Mouse (Mus musculus): ENCODE measurements around the gene Rps25.
"Not testable (repeated sequence)": the region's sequence is repeated elsewhere in the genome, so short reads cannot be mapped to it uniquely, and the experiment has no call there.

Gene Rps25

DNA sequence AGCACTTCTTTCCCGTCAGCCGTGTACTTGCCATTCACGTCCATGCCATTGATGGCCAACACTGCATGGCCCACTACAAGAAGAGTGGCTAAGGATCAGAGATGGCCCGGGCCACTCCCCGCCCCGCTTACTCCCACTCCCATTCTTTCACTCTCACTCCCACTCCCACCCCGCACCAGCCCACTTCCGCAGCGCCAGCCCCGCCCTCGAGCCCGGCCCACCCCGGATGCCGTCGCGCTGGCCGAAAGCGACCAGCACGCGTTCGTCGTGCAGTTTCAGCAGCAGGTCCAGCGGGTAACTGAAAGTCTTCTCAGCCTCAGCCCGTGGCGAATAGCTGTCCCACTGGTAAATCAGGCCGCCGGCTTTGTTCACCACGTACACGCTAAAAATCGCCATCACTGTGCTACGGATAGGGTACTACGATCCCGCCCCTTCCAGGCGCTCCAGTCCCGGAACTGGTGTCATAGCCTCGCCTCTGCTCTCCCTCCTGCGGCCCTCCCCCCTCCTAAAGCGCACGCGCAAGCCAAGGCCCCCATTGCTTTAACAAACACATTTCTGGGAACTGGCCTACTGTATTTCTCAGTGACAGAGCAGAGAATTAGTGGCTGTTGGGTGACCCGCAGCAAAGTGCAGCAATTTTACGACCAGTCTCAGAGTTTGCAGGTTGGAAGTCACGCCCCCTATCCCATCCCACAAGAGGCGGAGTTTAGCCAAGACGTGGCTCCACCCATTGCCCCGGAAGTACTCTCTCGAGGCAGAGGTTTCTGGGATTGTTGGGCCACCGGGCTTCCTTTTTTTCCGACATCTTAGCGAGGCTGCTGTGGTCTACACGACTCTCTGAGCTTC, at the start of gene Rps25, which contains the start of gene Trappc4:
TSS of gene Rps25 (plus strand) at position 234 of the 846 bp plus-strand sequence.
TSS of gene Trappc4 (minus strand) at position 695 of the 846 bp plus-strand sequence.
- peak; percentile 85 to 92 for DNase-seq (ENCODE audit: low spot score in 2 of 2)

DNA sequence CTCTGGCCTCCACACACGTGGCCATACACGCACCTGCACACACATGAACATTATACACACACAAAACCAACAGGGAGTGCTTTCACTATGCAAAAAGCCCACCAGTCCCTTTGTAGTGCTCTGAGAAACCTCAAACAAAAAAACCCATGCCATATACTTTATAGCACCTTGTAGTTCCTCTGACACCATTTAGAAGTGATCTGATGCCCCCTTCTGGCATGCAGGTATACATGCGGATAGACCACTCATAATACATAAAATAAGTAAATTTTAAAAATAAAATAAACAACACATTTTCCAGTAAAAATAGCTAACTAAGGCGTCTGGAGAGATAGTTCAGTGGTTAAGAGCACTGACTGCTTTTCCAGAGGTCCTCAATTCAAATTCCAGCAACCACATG, 49.7 kb upstream of the Rps25 start:
- DNase-seq (ENCODE audit: low spot score in 2 of 2) = peak in 1 of 2 experiments; percentile 67

DNA sequence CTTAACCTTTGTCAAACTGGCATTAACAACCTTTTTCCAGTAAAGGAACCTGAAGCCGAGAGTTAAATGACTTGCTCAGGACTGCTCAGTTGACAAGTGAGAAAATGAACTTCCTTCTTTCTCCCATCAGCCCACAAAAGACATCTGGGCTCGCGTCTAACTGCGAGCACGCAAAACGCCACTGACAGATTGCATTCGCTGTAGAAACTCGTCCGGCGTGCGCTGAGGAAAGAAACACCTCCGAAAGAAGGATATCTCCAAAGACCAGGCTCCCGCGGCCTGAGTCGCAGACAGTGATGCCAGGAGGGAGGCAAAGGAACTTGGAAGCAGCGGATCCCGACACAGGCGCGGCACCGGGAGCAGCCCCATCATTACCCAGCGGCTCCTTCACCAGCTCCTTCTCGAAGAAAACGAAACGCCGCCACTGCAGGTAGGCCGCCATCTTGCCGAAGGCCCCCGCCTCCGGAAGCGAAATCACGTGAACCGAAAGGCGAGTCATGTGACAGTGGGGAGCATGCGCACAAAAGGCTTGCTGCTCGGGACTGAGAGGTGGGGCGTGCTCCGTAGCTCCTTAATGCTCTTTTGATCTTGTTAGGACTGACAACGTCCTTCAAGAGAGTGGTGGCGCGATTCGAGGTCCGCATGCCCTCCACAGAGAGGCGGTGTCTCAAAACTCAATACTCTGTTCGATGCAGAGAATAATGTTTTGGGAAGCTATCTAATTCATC, 45.6 kb upstream of the Rps25 start, which contains the start of gene Vps11:
TSS of gene Vps11 (minus strand) at position 481 of the 728 bp plus-strand sequence.
- peak; percentile 94 to 95 for DNase-seq (ENCODE audit: low spot score in 2 of 2)

DNA sequence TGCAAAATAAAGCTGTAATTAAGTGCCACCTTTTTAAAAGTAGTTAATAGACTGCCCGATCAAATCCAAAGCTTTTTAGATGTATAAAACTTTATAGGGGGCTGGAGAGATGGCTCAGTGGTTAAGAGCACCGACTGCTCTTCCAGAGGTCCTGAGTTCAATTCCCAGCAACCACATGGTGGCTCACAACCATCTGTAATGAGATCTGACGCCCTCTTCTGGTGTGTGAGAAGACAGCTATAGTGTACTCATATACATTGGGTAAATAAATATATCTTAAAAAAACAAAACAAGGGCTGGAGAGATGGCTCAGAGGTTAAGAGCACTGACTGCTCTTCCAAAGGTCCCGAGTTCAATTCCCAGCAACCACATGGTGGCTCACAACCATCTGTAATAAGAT, 45.0 kb upstream of the Rps25 start:
- not testable (repeated sequence) for DNase-seq (ENCODE audit: low spot score in 2 of 2)

DNA sequence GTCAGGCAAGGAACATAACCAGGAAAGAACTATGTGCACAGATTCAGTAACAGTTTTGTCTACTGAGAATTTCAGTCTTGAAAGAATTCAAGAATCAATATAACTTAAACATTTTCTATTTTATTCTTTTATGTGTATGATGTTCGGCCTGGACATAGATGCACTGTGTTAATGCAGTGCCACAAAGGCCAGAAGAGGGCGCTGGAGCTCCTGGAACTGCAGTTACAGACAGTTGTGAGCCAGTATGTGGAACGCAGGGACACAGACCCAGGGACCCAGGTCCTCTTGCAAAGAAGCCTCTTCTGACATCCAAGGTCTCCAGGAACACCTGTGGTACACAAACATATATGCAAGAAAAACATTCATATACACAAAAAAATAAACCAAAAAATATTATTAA, 42.5 kb upstream of the Rps25 start:
- peak in 1 of 2 experiments; percentile 23 for DNase-seq (ENCODE audit: low spot score in 2 of 2)

DNA sequence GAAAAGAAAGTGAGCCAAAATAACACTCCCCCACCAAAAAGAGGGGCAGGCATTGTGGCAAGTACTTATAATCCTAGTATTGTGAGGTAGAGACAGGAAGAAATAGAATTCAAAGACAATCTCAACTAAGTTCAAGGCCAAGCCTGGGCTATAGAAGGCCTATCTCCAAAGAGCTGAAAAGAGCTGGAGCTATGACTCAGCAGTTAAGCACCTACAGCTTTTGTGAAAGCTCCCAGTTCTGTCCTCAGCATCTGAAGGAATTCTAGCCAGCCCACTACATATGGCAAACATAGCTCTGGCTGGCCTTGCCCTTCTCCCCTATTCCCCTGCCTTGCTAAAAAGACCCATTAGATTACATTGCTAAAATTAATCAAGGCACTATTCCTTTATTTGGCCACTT, 33.6 kb upstream of the Rps25 start:
- DNase-seq (ENCODE audit: low spot score in 2 of 2) = no peak

DNA sequence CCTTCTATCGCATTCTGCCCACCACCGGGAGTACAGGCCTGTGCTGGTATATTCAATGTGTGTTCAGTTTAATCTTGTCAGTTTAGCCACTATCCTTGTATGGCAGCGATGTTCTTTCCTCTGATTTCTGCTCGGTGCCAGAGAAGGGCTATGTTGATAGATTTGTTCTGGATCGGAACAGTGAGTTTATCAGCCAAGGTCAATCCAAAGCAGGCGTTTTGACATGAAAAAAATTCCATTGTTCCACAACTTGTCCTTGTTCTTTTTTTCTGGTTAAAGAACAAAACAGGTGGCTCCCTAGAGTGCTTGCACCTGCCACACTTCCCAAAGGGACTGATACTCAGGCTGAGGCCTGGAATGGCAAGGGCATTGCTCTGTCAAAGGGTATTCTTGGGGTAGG, 30.8 kb upstream of the Rps25 start:
- DNase-seq (ENCODE audit: low spot score in 2 of 2) = no peak

DNA sequence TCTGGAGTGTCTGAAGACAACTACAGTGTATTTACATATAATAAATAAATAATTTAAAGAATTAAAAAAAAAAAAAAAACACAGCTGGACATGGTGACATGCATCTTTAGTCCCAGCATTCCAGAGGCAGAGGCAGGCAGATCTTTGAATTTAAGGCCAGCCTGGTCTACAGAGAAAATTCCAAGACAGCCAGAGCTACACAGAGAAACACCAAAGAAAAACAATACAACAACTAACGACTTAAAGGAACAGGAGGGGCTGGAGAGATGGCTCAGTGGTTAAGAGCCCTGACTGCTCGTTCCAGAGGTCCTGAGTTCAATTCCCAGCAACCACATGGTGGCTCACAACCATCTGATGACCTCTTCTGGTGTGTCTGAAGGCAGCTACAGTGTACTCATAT, 29.6 kb upstream of the Rps25 start:
- not testable (repeated sequence) for DNase-seq (ENCODE audit: low spot score in 2 of 2)

DNA sequence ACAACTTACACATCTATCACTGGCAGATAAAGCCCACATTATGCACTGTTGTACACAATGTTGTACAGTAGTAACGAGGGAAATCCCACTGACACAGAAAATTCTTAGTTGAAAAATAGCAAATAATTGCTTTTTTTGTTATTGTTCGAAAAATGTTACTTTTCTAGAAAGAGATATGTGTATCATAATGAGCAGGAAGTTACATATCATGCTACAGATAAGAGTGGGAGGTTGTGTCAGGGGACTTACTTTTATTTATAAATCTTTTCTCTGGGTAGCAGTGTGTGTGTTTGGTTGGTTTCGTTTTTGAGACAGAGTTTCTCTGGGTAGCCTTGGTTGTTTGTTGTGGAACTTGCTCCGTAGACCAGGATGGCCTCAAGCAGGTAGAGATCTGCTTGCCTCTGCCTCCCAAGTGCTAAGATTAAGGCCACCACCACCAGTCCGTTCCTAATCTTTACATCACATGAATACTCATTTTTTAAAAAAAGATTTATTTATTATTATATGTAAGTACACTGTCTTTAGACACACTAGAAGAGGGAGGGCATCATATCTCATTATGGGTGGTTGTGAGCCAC, 28.7 kb upstream of the Rps25 start:
- no peak for DNase-seq (ENCODE audit: low spot score in 2 of 2)

DNA sequence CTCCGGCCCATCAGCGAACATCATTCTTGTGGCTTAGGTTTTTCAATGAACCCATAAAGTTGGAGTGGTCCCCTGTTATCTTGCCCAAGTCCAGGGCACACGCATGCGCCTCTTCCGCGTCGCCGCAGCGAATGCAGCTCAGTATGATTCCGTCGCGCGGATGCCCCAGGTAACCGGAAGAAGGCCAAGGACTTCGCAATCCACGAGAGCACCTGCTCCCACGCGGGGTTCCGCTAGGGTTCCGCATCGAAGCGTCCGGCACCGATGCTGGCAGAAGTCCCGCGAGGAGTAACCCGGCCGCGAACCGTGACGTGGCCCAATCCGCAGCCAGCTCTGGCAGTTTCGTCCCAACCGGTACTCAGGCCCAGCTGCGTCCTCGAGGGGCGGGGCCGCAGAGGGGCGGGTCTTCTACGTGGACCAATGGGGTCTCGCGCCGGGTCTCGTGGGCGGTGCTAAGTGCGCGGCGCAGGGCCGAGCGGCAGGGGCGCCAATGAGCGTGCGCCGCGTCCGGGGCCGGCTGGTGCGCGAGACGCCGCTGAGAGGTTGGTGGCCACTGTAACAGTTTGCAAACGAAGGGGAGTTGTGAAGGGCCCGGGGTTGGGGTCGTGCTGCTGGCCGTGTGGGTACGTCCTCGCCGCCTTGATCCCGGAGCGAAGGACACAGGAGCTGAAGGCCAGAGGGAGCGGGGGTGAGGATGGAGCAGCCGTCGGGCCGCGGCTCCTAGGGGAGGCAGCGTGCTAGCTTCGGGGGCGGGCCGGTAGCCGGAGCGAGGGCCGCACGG, 27.7 kb upstream of the Rps25 start, which contains the start of gene Hyou1:
TSS of gene Hyou1 (plus strand) at position 437 of the 781 bp plus-strand sequence.
- DNase-seq (ENCODE audit: low spot score in 2 of 2) = peak; percentile 98 to 99

DNA sequence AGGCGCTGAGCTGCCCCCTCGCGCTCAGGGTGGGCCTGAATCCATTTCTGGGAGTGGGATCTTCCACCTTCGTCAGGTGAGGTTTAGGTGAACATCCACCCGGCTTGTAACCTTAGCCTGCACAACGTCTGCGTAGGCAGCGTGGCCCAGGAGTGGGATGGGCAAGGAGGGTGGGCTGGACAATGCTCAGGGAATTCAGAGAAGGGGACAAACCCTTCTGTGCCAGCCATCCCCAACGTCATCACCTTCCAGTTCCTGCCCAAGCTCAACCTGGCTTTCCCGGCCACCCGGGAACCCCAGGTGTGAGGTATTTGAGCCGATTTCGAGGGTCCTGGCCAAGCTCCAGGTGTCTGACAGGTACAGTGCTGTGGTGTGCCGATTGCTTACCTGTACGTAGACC, 27.1 kb upstream of the Rps25 start:
- no peak for DNase-seq (ENCODE audit: low spot score in 2 of 2)

DNA sequence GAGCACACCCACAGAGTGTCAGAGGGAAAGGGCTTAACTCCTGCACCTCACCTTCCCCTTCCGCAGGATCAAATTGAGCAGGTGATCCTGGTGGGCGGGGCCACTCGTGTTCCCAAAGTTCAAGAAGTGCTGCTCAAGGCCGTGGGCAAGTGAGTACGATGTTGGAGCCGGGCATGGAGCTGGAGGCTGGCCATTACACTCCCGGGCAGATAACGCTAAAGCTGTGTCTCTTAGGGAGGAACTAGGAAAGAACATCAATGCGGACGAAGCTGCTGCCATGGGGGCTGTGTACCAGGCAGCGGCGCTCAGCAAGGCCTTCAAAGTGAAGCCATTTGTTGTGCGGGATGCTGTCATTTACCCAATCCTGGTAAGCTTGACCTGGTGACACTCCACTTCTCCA, 22.3 kb upstream of the Rps25 start:
- DNase-seq (ENCODE audit: low spot score in 2 of 2) = no peak

DNA sequence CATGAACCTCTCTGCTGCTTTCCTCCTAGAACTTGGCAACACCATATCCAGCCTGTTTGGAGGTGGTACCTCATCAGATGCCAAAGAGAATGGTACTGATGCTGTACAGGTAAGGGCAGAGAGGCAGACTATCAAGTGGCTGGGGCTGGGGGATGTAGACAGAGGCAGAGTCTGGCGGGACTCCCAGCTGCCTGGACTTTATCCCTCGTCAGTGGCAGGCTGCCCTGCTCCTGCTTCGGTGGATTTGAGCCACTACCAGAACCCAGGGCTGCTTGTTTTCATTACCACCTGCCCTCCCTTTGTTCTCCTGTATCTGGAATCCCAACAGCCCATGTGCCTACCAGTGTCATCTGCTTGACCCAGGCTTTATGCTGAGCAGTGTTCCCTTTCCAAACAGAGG, 19.7 kb upstream of the Rps25 start:
- no peak for DNase-seq (ENCODE audit: low spot score in 2 of 2)

DNA sequence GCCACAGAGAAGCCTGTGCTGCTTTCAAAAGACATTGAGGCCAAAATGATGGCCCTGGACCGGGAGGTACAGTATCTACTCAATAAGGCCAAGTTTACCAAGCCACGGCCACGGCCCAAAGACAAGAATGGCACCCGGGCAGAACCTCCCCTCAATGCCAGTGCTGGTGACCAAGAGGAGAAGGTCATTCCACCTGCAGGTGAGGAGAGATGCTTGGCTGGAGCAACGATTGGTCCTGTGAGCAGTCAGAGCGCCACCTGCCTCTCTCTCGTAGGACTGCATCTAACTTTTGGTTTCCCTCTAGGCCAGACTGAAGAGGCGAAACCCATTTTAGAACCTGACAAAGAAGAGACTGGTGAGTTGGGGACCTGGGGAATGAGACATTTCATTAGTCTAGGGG, 17.7 kb upstream of the Rps25 start:
- peak in 1 of 2 experiments; percentile 58 for DNase-seq (ENCODE audit: low spot score in 2 of 2)

DNA sequence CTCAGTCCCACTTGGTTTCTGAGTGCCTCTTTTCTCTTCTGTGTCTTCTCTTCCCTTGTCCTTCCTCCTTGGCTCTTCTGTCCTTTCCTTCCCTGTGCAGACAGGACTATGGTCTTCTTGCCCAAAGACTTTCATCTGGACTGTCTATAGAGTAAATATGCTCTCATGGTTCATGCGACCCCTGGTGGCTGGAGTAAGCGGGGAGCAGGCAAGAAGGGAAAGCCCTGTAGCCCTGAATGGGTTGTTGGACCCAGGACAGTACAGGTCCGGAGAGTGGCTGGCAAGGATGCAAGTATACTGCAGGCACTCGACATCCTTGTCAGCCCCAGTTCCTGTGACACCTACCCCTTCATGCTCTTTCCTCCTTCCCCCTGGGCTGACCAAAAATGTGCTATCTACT, 15.5 kb upstream of the Rps25 start:
- peak in 1 of 2 experiments; percentile 65 for DNase-seq (ENCODE audit: low spot score in 2 of 2)

DNA sequence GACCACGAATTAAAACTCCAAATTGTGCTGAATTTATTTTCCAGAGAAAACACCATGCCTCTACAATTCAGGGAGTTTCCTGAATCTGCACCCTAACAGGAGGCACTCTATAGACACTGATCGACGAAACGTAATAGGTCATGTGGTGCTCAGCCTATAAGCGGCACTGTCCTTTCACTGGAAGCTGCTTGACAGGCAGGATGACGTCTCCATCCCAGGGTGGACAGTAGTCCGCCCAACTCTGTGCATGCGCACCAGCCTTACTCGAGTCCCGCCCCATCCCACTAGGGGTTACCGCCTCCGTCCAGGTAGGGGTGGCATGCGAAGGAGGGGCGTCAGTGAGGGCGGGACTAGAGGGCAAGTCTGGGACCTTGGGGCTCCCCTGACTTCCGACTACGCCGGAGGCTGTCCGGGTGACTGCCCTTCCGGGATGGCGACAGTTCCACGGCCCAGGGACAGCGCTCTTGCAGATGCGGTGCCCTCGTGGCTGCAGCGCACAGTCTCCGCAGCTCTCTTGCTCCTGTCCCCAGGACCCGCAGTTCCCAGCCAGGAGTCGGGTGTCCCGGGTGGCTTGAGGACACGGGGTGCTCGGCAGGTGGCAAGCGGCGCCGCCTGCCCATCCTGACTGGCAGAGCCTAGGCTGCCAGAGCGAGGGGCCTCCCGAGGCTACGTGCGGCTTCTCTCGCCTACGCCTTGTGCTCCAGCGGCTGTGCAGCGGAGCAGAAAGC, 10.1 kb upstream of the Rps25 start, which contains the start of gene Slc37a4:
TSS of gene Slc37a4 (plus strand) at position 169 of the 728 bp plus-strand sequence.
- DNase-seq (ENCODE audit: low spot score in 2 of 2) = peak; percentile 75 to 81

DNA sequence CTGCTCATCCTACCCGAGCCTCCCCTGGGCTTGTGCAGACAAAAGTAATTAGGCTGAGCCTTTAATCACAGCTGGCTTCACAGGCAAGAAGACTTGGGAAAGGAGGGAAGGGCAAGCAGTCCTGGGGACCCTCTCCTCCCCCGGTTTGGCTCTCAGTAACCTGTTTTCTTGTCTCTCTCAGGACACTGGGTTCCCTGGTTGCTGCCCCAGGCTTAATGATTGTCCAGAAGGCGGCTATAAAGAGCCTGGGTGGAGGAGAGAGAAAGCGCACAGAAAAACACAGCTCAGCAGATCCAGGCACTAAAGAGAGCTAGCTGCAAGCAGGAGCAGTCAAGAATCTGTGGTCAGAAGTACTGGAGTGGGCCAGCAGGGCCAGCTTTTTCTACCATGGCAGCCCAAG, 8.9 kb upstream of the Rps25 start:
- no peak for DNase-seq (ENCODE audit: low spot score in 2 of 2)

DNA sequence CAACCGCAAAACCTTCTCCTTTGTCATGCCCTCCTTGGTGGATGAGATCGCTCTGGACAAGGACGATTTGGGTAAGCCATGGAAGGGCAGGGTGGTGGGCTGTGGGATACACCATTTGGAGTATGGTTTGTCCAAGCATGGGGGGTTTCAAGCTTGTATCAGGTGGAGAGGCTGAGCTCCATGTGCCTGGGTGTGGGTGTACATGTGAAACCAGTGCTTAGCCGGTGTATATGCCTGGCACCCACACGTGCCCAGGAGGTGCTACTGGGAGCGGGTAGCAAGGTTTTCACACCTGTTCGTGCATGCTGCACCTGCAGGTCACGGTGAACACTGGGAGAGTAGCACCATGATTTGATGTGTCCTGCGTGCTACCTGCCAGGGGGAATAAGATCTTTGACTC, 8.4 kb upstream of the Rps25 start:
- no peak for DNase-seq (ENCODE audit: low spot score in 2 of 2)

DNA sequence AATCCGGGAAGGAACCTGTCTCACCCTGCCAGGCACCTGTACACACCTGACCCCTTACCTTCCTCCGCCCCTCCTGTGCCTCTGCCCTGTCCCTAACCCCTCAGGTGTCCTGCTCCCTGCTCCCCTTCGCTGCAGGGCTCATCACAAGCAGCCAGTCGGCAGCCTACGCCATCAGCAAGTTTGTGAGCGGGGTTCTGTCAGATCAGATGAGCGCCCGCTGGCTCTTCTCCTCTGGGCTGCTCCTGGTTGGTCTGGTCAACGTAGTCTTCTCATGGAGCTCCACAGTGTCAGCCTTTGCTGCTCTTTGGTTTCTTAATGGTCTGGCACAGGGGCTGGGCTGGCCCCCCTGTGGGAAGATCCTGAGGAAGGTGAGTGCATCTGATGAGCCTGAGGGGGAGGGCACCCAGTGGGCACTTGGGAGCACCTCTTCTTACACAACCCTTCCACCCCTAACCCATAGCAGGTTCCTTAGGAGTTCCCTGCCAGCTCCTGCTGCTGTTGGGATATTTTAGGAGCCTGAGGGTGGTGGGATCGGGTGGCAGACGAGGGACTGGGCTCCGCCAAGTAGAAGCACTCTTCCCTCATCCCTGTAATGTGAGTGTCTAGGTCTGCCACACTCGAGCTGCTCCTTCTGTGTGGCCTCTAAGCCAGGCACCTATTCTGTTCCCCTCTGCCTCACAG, 7.7 kb upstream of the Rps25 start:
- DNase-seq (ENCODE audit: low spot score in 2 of 2) = no peak

DNA sequence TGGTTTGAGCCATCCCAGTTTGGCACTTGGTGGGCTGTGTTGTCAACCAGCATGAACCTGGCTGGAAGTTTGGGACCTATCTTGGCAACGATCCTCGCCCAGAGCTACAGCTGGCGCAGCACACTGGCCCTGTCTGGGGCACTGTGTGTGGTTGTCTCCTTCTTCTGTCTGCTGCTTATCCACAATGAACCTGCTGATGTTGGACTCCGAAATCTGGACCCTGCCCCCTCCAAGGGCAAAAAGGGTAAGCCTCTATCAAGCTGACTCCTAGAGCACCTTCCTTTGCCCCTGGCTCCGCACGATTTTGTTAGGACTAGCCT, 7.2 kb upstream of the Rps25 start:
- no peak for DNase-seq (ENCODE audit: low spot score in 2 of 2)
